ENCODE assay signal across 9 mouse cellular contexts in genomic region chr17:29315672-29316465, GRCm38 (mm10). TPM values are rescaled to one million over a fixed set of nuclear protein-coding genes. Genes with fewer than 3 reads are reported as not detected.
DNase-seq lines count a peak whose midpoint lies in the region; ATAC-seq and TF ChIP-seq lines count a peak whose summit lies in the region.
"Had no signal": no experiment of that assay in that cellular context is flagged by ENCODE, and none has a peak within 500 bp of the region (broad histone marks: within the 10 kb centered on the region; RNA-seq: fewer than 3 reads in every experiment).

No protein-coding gene starts in this region.

- H3K9ac ChIP-seq in forebrain, embryonic 12.5 days: no peak overlapping the region
- H3K9ac ChIP-seq in liver, adult 2 months (ENCODE audit: low read depth, low read length): no peak overlapping the region
- H3K9ac ChIP-seq in embryonic facial prominence, embryonic 13.5 days: no peak overlapping the region
- H3K9ac ChIP-seq in limb, embryonic 14.5 days (ENCODE audit: low read depth, low read length, severe bottlenecking): peak overlapping the region; percentile 7; the same call in 1 of the 2 replicates
- H3K9ac ChIP-seq: hindbrain, embryonic 14.5 days had no signal

- no peak for DNase-seq in forebrain, embryonic 10.5 days (ENCODE audit: extremely low spot score, low spot score)
- no peak for DNase-seq in liver, adult 2 months (ENCODE audit: extremely low read depth, low read depth, low spot score)
- DNase-seq in liver: no peak
- no peak for DNase-seq in limb, embryonic 14.5 days (ENCODE audit: low spot score)
- no peak for DNase-seq in right cerebral cortex, postnatal 36 days (ENCODE audit: low spot score in 2 of 2)

- no peak for ATAC-seq in forebrain, embryonic 12.5 days (ENCODE audit: low FRiP score)
- ATAC-seq in embryonic facial prominence, embryonic 13.5 days (ENCODE audit: insufficient number of reproducible peaks, insufficient read depth, low FRiP score, low TSS enrichment, low read depth): no peak
- no peak for ATAC-seq in limb, embryonic 14.5 days (ENCODE audit: low FRiP score, low read depth)
- ATAC-seq in CD4-positive, CD25-positive, alpha-beta regulatory T cell, adult 4 months: no peak

- peaks cover 6% of the 10 kb centered on the region for H3K9me3 ChIP-seq in forebrain, embryonic 10.5 days
- H3K9me3 ChIP-seq in forebrain, embryonic 12.5 days: no peaks in the 10 kb centered on the region
- H3K9me3 ChIP-seq in embryonic facial prominence, embryonic 13.5 days: 0 out of 2 replicates have a peak, but pooled peaks cover 3% of the 10 kb centered on the region
- H3K9me3 ChIP-seq in limb, embryonic 14.5 days (ENCODE audit: control insufficient read depth, low read length): no peaks in the 10 kb centered on the region

- no peak for TF ChIP-seq POLR2A in liver, adult 2 months (IDR thresholded peaks at IDR 0.05; ENCODE audit: extremely low read depth, insufficient read depth, low read length)
- no peak for TF ChIP-seq POLR2A in limb, embryonic 14.5 days (IDR thresholded peaks at IDR 0.05; ENCODE audit: borderline replicate concordance, extremely low read depth, insufficient read depth, insufficient read length)

- H3K4me2 ChIP-seq in forebrain, embryonic 12.5 days: no peak overlapping the region
- no peak overlapping the region for H3K4me2 ChIP-seq in embryonic facial prominence, embryonic 13.5 days
- no peak overlapping the region for H3K4me2 ChIP-seq in limb, embryonic 14.5 days (replicated peaks; ENCODE audit: low read depth, low read length, severe bottlenecking)
- H3K4me2 ChIP-seq: hindbrain, embryonic 14.5 days had no signal

- H3K36me3 ChIP-seq in forebrain, embryonic 10.5 days (replicated peaks): no peaks in the 10 kb centered on the region
- H3K36me3 ChIP-seq in forebrain, embryonic 12.5 days (replicated peaks): no peaks in the 10 kb centered on the region
- H3K36me3 ChIP-seq in liver, adult 2 months (ENCODE audit: control insufficient read depth, insufficient read depth, low read length): no peaks in the 10 kb centered on the region
- H3K36me3 ChIP-seq in embryonic facial prominence, embryonic 13.5 days: no peaks in the 10 kb centered on the region
- no peaks in the 10 kb centered on the region for H3K36me3 ChIP-seq in limb, embryonic 14.5 days (ENCODE audit: control insufficient read depth, insufficient read depth, low read length)

- peaks cover 34% of the 10 kb centered on the region for H3K4me1 ChIP-seq in forebrain, embryonic 10.5 days
- 0 out of 2 replicates have a peak, but pooled peaks cover 4% of the 10 kb centered on the region for H3K4me1 ChIP-seq in forebrain, embryonic 12.5 days
- H3K4me1 ChIP-seq in liver, adult 2 months (ENCODE audit: control insufficient read depth, insufficient read depth, low read length): no peaks in the 10 kb centered on the region; the same call in 1 of the 2 replicates
- peaks cover 3% of the 10 kb centered on the region; the same call in 1 of the 2 replicates for H3K4me1 ChIP-seq in embryonic facial prominence, embryonic 13.5 days
- H3K4me1 ChIP-seq in limb, embryonic 14.5 days (ENCODE audit: control insufficient read depth, insufficient read depth, low read length): 0 out of 2 replicates have a peak, but pooled peaks cover 3% of the 10 kb centered on the region

- no peaks in the 10 kb centered on the region for H3K79me2 ChIP-seq in liver, adult 2 months (ENCODE audit: control insufficient read depth, insufficient read depth, low read length)

- 49% methylated on average over 9 of the region's 9 CpGs for WGBS in forebrain, embryonic 10.5 days
- 50% methylated on average over 9 of the region's 9 CpGs for WGBS in forebrain, embryonic 12.5 days
- WGBS in liver, adult 2 months: 66% methylated on average over 9 of the region's 9 CpGs
- WGBS in embryonic facial prominence, embryonic 13.5 days: 46% methylated on average over 9 of the region's 9 CpGs
- WGBS in limb, embryonic 14.5 days: 43% methylated on average over 9 of the region's 9 CpGs

- peak overlapping the region; percentile 71 for H3K27ac ChIP-seq in forebrain, embryonic 10.5 days
- no peak overlapping the region for H3K27ac ChIP-seq in forebrain, embryonic 12.5 days
- peak overlapping the region; percentile 78 for H3K27ac ChIP-seq in liver, adult 2 months (replicated peaks; ENCODE audit: insufficient read depth, low read depth, low read length)
- H3K27ac ChIP-seq in embryonic facial prominence, embryonic 13.5 days: 0 out of 2 replicates have a peak overlapping the region, but pooled peaks have one; percentile 4
- H3K27ac ChIP-seq in limb, embryonic 14.5 days (replicated peaks; ENCODE audit: low read depth, low read length): 0 out of 2 replicates have a peak overlapping the region, but pooled peaks have one; percentile 35
- H3K27ac ChIP-seq: hindbrain, embryonic 14.5 days had no signal

- H3K27me3 ChIP-seq in forebrain, embryonic 10.5 days (ENCODE audit: poor library complexity, severe bottlenecking): peaks cover 24% of the 10 kb centered on the region
- peaks cover 17% of the 10 kb centered on the region for H3K27me3 ChIP-seq in forebrain, embryonic 12.5 days
- no peaks in the 10 kb centered on the region; the same call in 1 of the 2 replicates for H3K27me3 ChIP-seq in liver, adult 2 months (ENCODE audit: control insufficient read depth, insufficient read depth, low read length)
- H3K27me3 ChIP-seq in embryonic facial prominence, embryonic 13.5 days: peaks cover 21% of the 10 kb centered on the region
- peaks cover under 1% of the 10 kb centered on the region; the same call in 1 of the 2 replicates for H3K27me3 ChIP-seq in limb, embryonic 14.5 days (ENCODE audit: control insufficient read depth, insufficient read depth, low read length)

- H3K4me3 ChIP-seq in forebrain, embryonic 10.5 days: no peak overlapping the region
- H3K4me3 ChIP-seq in forebrain, embryonic 12.5 days (replicated peaks): no peak overlapping the region
- H3K4me3 ChIP-seq in liver, adult 2 months (ENCODE audit: insufficient read depth, low read depth, low read length): no peak overlapping the region
- no peak overlapping the region for H3K4me3 ChIP-seq in embryonic facial prominence, embryonic 13.5 days
- no peak overlapping the region for H3K4me3 ChIP-seq in limb, embryonic 14.5 days (replicated peaks; ENCODE audit: low read length)

- no peak for TF ChIP-seq CTCF in liver, adult 2 months (IDR thresholded peaks at IDR 0.05; ENCODE audit: low read depth, low read length)

RNA-seq across cellular contexts. Expression of gene Pi16, which starts 1.6 kb away (rescaled TPM):
- 0.71 and 0.73 TPM in 2 replicates for polyA plus RNA-seq in forebrain, embryonic 10.5 days (2016; fragmentation: Nextera tagmentation; extraction: Ambion mirVana)
- 1.8 and 2.2 TPM in 2 replicates for polyA plus RNA-seq in forebrain, embryonic 12.5 days (2016; fragmentation: Nextera tagmentation; extraction: Ambion mirVana)
- 0.13 and 0.28 TPM in 2 replicates for total RNA-seq in liver, adult 2 months (2014; rRNA removed)
- 0.07 and 0.10 TPM in 2 replicates for polyA plus RNA-seq in liver, adult 2 months (2012; rRNA removed)
- 0.23 and 0.27 TPM in 2 replicates for polyA plus RNA-seq in embryonic facial prominence, embryonic 13.5 days (2015; fragmentation: Nextera tagmentation; extraction: Ambion mirVana)
- 2.0 and 2.6 TPM in 2 replicates for polyA plus RNA-seq in limb, embryonic 14.5 days (2012; rRNA removed)
- 1.4 and 2.2 TPM in 2 replicates for polyA plus RNA-seq in limb, embryonic 14.5 days (2014; fragmentation: Nextera tagmentation; extraction: Ambion mirVana)
- polyA plus RNA-seq in CD4-positive, CD25-positive, alpha-beta regulatory T cell, adult 4 months (2017; shearing (Covaris generic)): under 1 TPM; 0.44 to 0.57 TPM

RNA-seq across cellular contexts. Expression of gene Mtch1, which starts 31.9 kb away (rescaled TPM):
- 255 and 270 TPM in 2 replicates for polyA plus RNA-seq in forebrain, embryonic 10.5 days (2016; fragmentation: Nextera tagmentation; extraction: Ambion mirVana)
- 381 and 393 TPM in 2 replicates for polyA plus RNA-seq in forebrain, embryonic 12.5 days (2016; fragmentation: Nextera tagmentation; extraction: Ambion mirVana)
- total RNA-seq in liver, adult 2 months (2014; rRNA removed): 82.7 and 93.8 TPM in 2 replicates
- 136 and 143 TPM in 2 replicates for polyA plus RNA-seq in liver, adult 2 months (2012; rRNA removed)
- polyA plus RNA-seq in embryonic facial prominence, embryonic 13.5 days (2015; fragmentation: Nextera tagmentation; extraction: Ambion mirVana): 284 and 299 TPM in 2 replicates
- polyA plus RNA-seq in limb, embryonic 14.5 days (2012; rRNA removed): 469 and 541 TPM in 2 replicates
- 420 and 443 TPM in 2 replicates for polyA plus RNA-seq in limb, embryonic 14.5 days (2014; fragmentation: Nextera tagmentation; extraction: Ambion mirVana)
- polyA plus RNA-seq in CD4-positive, CD25-positive, alpha-beta regulatory T cell, adult 4 months (2017; shearing (Covaris generic)): 10 to 100 TPM; 11.0 to 13.9 TPM

RNA-seq across cellular contexts. Expression of gene Fgd2, which starts 44.8 kb away (rescaled TPM):
- polyA plus RNA-seq in forebrain, embryonic 10.5 days (2016; fragmentation: Nextera tagmentation; extraction: Ambion mirVana): 5.4 and 6.3 TPM in 2 replicates
- 3.4 and 3.7 TPM in 2 replicates for polyA plus RNA-seq in forebrain, embryonic 12.5 days (2016; fragmentation: Nextera tagmentation; extraction: Ambion mirVana)
- 7.6 and 8.9 TPM in 2 replicates for total RNA-seq in liver, adult 2 months (2014; rRNA removed)
- polyA plus RNA-seq in liver, adult 2 months (2012; rRNA removed): 4.0 and 8.8 TPM in 2 replicates
- polyA plus RNA-seq in embryonic facial prominence, embryonic 13.5 days (2015; fragmentation: Nextera tagmentation; extraction: Ambion mirVana): 11.5 and 12.9 TPM in 2 replicates
- 9.4 and 10.8 TPM in 2 replicates for polyA plus RNA-seq in limb, embryonic 14.5 days (2012; rRNA removed)
- polyA plus RNA-seq in limb, embryonic 14.5 days (2014; fragmentation: Nextera tagmentation; extraction: Ambion mirVana): 6.2 and 8.4 TPM in 2 replicates
- polyA plus RNA-seq in CD4-positive, CD25-positive, alpha-beta regulatory T cell, adult 4 months (2017; shearing (Covaris generic)): 1 to 10 TPM in 1 of 2 experiments, under 1 TPM in 1; 0.65 to 9.4 TPM

RNA-seq across cellular contexts. Expression of gene BC004004, which starts 47.3 kb away (rescaled TPM):
- 54.6 and 56.6 TPM in 2 replicates for polyA plus RNA-seq in forebrain, embryonic 10.5 days (2016; fragmentation: Nextera tagmentation; extraction: Ambion mirVana)
- polyA plus RNA-seq in forebrain, embryonic 12.5 days (2016; fragmentation: Nextera tagmentation; extraction: Ambion mirVana): 65.0 and 65.2 TPM in 2 replicates
- total RNA-seq in liver, adult 2 months (2014; rRNA removed): 85.9 and 94.0 TPM in 2 replicates
- polyA plus RNA-seq in liver, adult 2 months (2012; rRNA removed): 113 and 114 TPM in 2 replicates
- polyA plus RNA-seq in embryonic facial prominence, embryonic 13.5 days (2015; fragmentation: Nextera tagmentation; extraction: Ambion mirVana): 66.7 and 71.3 TPM in 2 replicates
- 58.7 and 64.6 TPM in 2 replicates for polyA plus RNA-seq in limb, embryonic 14.5 days (2012; rRNA removed)
- polyA plus RNA-seq in limb, embryonic 14.5 days (2014; fragmentation: Nextera tagmentation; extraction: Ambion mirVana): 85.3 and 87.6 TPM in 2 replicates
- polyA plus RNA-seq in CD4-positive, CD25-positive, alpha-beta regulatory T cell, adult 4 months (2017; shearing (Covaris generic)): 100 to 1,000 TPM in 1 of 2 experiments, 10 to 100 TPM in 1; 98.0 to 123 TPM

RNA-seq across cellular contexts. Expression of gene Ppil1, which starts 51.9 kb away (rescaled TPM):
- polyA plus RNA-seq in forebrain, embryonic 10.5 days (2016; fragmentation: Nextera tagmentation; extraction: Ambion mirVana): 230 and 235 TPM in 2 replicates
- 139 and 142 TPM in 2 replicates for polyA plus RNA-seq in forebrain, embryonic 12.5 days (2016; fragmentation: Nextera tagmentation; extraction: Ambion mirVana)
- 14.7 and 17.1 TPM in 2 replicates for total RNA-seq in liver, adult 2 months (2014; rRNA removed)
- 10.4 and 14.1 TPM in 2 replicates for polyA plus RNA-seq in liver, adult 2 months (2012; rRNA removed)
- polyA plus RNA-seq in embryonic facial prominence, embryonic 13.5 days (2015; fragmentation: Nextera tagmentation; extraction: Ambion mirVana): 149 and 162 TPM in 2 replicates
- 76.5 and 78.5 TPM in 2 replicates for polyA plus RNA-seq in limb, embryonic 14.5 days (2012; rRNA removed)
- polyA plus RNA-seq in limb, embryonic 14.5 days (2014; fragmentation: Nextera tagmentation; extraction: Ambion mirVana): 130 and 132 TPM in 2 replicates
- polyA plus RNA-seq in CD4-positive, CD25-positive, alpha-beta regulatory T cell, adult 4 months (2017; shearing (Covaris generic)): 100 to 1,000 TPM in 1 of 2 experiments, 10 to 100 TPM in 1; 72.7 to 101 TPM
